Mouse (Mus musculus) MN1 (cell line): Measurements from ENCODE around the gene Gm21985.

Source experiments
- DNase-seq: peaks from one replicate; pipeline ENCODE4 v3.0.0-alpha.2; 2016; ENCODE audit warnings: low spot score

The Gm21985 gene

DNA sequence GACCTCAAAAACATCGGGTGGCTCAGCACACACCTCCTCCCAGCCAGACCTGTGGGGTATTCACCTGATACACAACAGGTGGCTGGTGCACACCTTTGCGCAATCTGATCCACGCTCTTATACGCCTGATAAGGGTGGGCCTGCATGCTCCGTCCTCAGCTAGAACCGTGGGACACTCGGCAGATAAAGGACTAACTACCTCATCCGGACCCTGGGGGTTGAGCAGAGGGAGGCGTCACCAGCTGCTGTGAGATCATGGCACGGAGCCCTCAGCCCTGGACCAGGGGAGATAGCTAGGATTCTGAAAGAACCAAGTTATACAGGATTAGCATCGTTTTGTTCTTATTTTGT lies at the start of gene Gm21985:
Gene Gm21985, plus strand, starts transcription at position 73 of the 351 bp plus-strand sequence.
- DNase-seq, result peak; percentile 65

DNA sequence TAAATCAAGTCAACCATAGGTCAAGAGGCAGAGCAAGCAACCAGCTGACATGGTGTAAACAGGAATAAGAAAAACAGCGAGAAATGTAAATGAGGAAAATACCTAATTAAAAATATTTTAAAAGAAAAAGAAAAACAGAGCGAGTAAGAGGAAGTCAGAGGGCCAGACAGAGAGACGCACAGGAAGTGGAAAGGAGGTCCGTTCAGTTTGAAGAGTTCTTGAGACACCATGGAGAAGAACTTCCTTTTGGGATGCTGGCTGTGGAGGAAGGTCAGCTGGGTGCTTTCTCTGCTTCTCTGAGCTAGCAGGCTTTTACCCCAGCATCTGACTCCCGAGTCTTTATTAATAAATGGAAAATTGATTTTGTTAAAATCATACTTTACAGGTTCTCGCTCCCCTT lies 48.5 kb upstream of the Gm21985 start:
- no peak for DNase-seq

- DNase-seq, result no peak
Measured at GRCm38 (mm10) chr2:112220880-112221279, 45.2 kb upstream of the Gm21985 start.

GRCm38 (mm10) chr2:112222607-112223006 lies 43.5 kb upstream of the Gm21985 start:
- no peak for DNase-seq

DNA sequence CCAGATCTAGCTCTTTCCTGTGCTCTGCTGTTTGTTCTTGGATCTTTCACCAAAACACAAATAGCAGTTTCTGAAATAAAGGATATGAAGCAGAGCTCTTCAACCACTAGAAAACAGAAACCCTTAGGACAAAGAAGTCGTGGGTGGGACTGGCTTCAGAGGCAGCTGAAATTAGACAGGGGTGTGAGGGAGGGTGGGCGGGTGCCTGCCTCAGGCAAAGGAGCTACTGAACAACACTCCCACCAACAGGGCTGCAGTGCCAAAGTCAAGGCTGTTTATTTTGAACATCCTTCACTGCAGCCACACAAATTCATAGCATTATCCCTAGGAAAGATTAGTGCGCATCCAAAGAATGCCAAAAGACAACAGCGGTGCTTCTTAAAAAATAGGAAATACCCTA lies 41.8 kb upstream of the Gm21985 start:
- DNase-seq, result no peak

DNA sequence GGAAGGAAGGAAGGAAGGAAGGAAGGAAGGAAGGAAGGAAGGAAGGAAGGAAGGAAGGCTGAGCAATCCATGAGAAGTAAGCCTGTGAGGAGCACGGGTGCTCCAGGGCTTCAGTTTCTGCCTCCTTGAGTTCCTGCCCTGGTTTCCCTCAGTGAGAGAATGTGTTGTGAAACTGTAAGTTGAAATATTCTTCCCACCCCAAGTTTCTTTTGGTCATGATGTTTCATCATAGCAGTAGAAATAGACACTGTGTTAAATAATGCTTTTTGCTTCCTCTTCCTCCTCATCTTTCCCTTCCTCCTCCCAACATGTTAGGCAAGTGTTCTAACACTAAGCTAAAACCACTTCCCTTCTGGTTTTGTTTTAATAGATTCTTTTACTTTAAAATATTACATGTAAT lies 33.5 kb upstream of the Gm21985 start:
- DNase-seq, result no peak

GRCm38 (mm10) chr2:112236620-112237019 lies 29.5 kb upstream of the Gm21985 start:
- no peak for DNase-seq

DNA sequence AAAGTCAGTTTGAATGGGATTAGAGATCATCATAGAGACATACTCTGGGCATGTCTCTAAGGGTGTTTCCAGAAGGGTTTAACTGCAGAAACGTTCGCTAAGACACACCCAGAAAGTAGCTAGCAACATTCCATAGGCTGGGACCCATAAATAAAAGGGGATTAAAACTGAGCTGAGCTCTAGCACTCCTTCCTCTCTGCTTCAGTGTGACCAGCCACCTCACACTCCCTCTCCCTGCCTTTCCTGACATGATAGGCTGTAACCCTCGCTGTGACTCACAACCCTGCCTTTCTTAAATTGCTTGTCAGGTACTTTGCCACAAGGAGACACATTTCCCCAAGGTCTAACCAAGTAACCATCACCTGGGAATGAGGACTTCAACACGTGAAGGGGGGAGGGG lies 28.1 kb upstream of the Gm21985 start:
- peak; percentile 14 for DNase-seq

- DNase-seq, result peak; percentile 91
Measured at GRCm38 (mm10) chr2:112239212-112239934, 26.7 kb upstream of the Gm21985 start, which contains the start of gene Lpcat4. Gene Lpcat4, plus strand, starts transcription at chr2:112239468.

- DNase-seq, result peak; percentile 50
Measured at GRCm38 (mm10) chr2:112239935-112240721, 26.0 kb upstream of the Gm21985 start.

- DNase-seq, result no peak
Measured at GRCm38 (mm10) chr2:112241787-112242186, 24.3 kb upstream of the Gm21985 start.

DNA sequence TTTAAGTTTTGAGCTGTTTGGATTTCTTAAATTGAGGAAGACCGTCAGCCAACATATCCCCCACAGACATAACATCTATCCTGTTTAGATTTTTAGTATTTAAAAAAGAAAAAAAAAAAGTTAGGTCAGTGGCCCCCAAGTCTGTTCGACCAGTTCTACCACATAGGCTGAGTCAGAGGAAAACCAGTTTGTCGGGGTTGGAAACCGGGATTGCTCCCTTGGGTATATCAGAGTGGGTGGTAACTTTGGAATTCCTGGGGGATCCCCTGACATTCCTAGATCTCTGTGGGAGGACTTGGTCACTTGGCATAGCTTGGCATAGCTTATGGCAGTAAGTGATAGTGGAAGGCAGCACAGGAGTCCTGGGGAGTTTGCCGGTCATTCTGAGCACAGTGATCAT lies 20.8 kb upstream of the Gm21985 start:
- no peak for DNase-seq

DNA sequence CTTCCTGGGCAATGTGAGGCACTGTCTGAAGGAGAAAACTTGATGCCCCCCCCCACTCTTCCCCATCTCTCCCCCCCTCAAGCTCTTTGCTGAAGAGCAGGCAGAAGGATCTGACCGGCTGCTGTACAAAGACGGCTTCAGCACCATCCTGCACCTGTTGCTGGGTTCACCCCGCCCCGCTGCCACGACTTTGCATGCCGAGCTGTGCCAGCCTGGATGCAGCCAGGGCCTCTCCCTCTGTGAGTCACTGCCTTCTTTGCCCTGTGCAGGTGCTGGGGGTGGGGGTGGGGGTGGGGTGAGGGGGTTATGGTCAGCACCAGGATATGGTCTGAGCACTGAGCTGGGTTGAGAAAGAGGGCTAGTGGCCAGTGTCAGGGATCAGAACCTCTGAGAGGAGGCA lies 19.9 kb upstream of the Gm21985 start:
- DNase-seq, result no peak

- no peak for DNase-seq
Measured at GRCm38 (mm10) chr2:112247323-112247722, 18.8 kb upstream of the Gm21985 start.

GRCm38 (mm10) chr2:112249780-112250453 lies 16.2 kb upstream of the Gm21985 start:
- DNase-seq, result no peak

DNA sequence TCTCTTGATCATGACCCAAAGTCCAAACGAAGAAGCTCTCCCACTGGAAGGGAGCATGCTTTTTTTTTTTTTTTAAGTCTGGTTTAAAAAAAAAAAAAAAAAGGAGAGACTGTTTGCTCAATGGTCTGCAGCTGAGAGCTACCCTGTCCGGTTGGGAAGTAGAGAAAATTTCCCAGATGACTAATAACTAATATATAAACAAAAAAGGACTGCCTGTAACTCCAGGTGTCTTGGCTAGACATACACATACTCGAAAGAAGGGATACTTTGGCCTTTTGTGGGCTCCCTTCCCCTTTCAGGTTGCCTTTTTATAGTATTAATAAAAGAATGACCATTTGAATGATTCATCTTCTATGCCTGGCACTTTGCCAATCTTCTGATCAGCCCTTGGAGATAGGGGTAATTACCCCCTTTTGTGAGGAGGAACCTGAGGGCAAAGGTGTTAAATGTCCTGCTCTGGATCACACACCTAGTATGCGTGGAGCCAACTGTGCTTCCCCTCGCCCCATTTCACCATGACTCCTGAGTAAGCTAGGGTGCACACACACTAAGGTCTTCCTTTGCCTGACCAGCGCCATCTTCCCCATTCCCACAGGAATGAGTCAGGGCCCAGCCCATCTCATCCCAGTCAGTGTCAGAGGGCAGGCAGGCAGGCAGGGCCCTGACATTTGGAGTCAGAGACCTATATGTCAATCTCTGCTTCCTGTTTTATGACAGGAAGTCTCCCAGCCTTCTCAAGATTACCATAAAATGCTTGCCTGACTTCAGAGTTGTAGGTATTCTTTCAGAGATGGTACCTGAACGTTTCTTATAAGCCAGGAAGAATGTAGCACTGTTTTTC lies 11.2 kb upstream of the Gm21985 start:
- DNase-seq, result no peak

GRCm38 (mm10) chr2:112259241-112259962 lies 6.7 kb upstream of the Gm21985 start, which contains the start of gene Nutm1:
Gene Nutm1, minus strand, starts transcription at chr2:112259291.
- no peak for DNase-seq

DNA sequence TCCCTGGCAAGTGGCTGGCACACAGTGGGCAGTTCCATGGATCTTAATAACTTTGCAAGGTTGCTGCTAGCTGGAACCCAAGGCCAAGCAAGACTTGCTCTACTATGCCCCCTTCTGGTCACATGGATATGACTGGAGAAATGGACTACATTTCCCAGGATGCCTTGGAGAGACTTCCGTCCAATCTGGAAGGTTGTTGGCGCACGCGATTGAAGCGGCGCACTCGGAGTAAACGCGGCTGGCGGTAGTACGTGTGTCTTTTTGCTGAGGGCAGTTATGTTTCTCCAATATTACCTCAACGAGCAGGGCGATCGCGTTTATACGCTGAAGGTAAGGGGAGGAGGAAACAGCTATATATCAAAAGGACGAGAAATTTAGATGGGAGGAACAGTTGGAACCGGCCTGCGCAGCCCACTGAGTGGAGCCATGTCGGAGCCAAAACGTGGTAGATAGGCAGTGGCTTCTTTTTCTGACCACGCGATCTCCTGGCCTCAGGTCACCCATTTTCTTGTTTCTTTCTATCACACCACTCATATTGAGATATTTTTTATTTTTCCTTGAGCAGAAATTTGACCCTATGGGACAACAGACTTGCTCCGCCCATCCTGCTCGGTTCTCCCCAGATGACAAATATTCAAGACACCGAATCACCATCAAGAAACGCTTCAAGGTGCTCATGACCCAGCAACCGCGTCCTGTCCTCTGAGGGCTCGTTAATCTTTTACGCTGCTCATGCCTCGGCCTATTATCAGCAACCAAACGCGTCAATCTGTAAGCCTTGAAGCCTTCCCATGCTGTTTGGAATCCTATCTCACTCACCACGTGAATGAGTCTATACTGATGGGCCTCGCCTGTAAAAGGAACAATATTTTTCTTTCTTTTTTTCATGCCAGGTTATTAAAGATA lies 4.1 kb upstream of the Gm21985 start, which contains the start of gene Nop10:
Gene Nop10, plus strand, starts transcription at position 179 of the 906 bp plus-strand sequence.
- DNase-seq, result peak; percentile 90

DNA sequence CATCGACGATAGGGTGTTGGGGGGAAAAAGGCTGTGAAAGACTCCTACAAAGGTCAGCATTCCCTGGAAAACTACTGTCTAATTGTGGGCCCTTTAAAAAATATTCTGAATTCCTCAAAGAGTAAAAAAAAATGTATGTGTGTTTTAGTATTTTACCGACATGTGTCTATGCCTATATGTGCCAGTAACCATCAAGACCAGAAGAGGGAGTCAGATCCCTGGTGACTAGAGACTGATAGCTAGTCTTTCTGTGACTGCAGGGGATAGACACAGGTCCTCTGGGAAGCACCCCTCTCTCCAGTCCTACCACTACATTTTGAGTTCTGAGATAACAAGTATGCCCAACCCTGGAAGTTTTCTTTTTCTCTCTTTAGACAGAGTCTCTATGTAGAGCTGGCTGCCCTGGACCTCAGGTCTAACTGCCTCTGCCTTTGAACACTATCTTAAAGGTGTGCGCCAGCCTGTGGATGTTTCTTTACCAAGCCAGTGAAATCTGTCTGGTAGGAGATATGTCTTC lies 3.3 kb upstream of the Gm21985 start:
- peak; percentile 35 for DNase-seq

DNA sequence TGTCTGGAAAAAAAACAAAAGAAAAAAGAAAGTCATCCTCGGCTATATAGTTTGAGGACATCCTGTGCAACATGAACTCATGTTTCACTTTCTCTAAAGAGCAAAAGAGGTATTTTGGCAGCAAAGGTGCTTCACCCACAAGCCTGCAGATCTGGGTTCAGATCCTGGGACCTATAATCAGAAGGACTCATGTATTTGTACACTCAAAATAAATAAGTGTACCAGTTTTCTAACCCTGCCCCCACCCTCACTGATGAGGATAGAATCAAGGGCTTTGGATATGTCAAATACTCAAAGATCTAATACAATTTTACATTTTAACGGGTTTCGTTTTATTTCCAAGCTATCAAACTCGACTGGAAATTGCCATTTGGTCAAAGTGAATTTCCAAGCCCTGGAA lies 1.8 kb upstream of the Gm21985 start:
- DNase-seq, result no peak
